Mouse (Mus musculus): ENCODE results near the gene Ccdc74a. TPM values are rescaled to one million over a fixed set of nuclear protein-coding genes. Genes with fewer than 3 reads are reported as not detected.

Ccdc74a gene
- polyA plus RNA-seq, 1 experiment from 2014 or later: 11.2 TPM

Other genes starting within 250 kb of the Ccdc74a start
- 24.5 and 25.1 TPM in 2 replicates for gene Snap29, start 240.5 kb upstream of the Ccdc74a start, polyA plus RNA-seq (2015; fragmentation: Nextera tagmentation; extraction: Ambion mirVana)
- gene Pi4ka, start 240.2 kb upstream of the Ccdc74a start, polyA plus RNA-seq (2015; fragmentation: Nextera tagmentation; extraction: Ambion mirVana): 68.4 and 77.8 TPM in 2 replicates
- gene Crkl, start 194.5 kb upstream of the Ccdc74a start, polyA plus RNA-seq (2015; fragmentation: Nextera tagmentation; extraction: Ambion mirVana): 83.2 and 89.6 TPM in 2 replicates
- gene Aifm3, start 156.9 kb upstream of the Ccdc74a start, polyA plus RNA-seq (2015; fragmentation: Nextera tagmentation; extraction: Ambion mirVana): 16.8 and 17.9 TPM in 2 replicates
- gene Lztr1, start 137.8 kb upstream of the Ccdc74a start, polyA plus RNA-seq (2015; fragmentation: Nextera tagmentation; extraction: Ambion mirVana): 146 and 164 TPM in 2 replicates
- 60.4 and 65.3 TPM in 2 replicates for gene Thap7, start 115.3 kb upstream of the Ccdc74a start, polyA plus RNA-seq (2015; fragmentation: Nextera tagmentation; extraction: Ambion mirVana)
- 1.3 TPM in 2 replicates for gene Lrrc74b, start 85.2 kb upstream of the Ccdc74a start, polyA plus RNA-seq (2015; fragmentation: Nextera tagmentation; extraction: Ambion mirVana)
- 2.3 and 3.1 TPM in 2 replicates for gene P2rx6, start 84.6 kb upstream of the Ccdc74a start, polyA plus RNA-seq (2015; fragmentation: Nextera tagmentation; extraction: Ambion mirVana)
- 38.7 and 42.7 TPM in 2 replicates for gene Slc7a4, start 63.3 kb upstream of the Ccdc74a start, polyA plus RNA-seq (2015; fragmentation: Nextera tagmentation; extraction: Ambion mirVana)
- gene Smpd4, start 27.1 kb upstream of the Ccdc74a start, polyA plus RNA-seq (2015; fragmentation: Nextera tagmentation; extraction: Ambion mirVana): 30.1 and 34.7 TPM in 2 replicates
- gene Med15, start 86.4 kb downstream of the Ccdc74a start, polyA plus RNA-seq (2015; fragmentation: Nextera tagmentation; extraction: Ambion mirVana): 53.2 and 59.4 TPM in 2 replicates
- 93.2 and 93.4 TPM in 2 replicates for gene Klhl22, start 113.1 kb downstream of the Ccdc74a start, polyA plus RNA-seq (2015; fragmentation: Nextera tagmentation; extraction: Ambion mirVana)
- gene Scarf2, start 150.8 kb downstream of the Ccdc74a start, polyA plus RNA-seq (2015; fragmentation: Nextera tagmentation; extraction: Ambion mirVana): 1.7 and 2.6 TPM in 2 replicates
- 3.5 and 4.9 TPM in 2 replicates for gene B830017H08Rik, start 186.7 kb downstream of the Ccdc74a start, polyA plus RNA-seq (2015; fragmentation: Nextera tagmentation; extraction: Ambion mirVana)
- 3.9 and 5.2 TPM in 2 replicates for gene Car15, start 191.9 kb downstream of the Ccdc74a start, polyA plus RNA-seq (2015; fragmentation: Nextera tagmentation; extraction: Ambion mirVana)
- 0.53 and 0.68 TPM in 2 replicates for gene Gm20518, start 245.2 kb downstream of the Ccdc74a start, polyA plus RNA-seq (2015; fragmentation: Nextera tagmentation; extraction: Ambion mirVana)
- gene Tssk1, start 247.8 kb downstream of the Ccdc74a start, polyA plus RNA-seq (2015; fragmentation: Nextera tagmentation; extraction: Ambion mirVana): not detected in 2 replicates

All from midbrain, embryonic 15.5 days (tissue).